Mouse (Mus musculus): ENCODE results near the gene Npw. TPM values are rescaled to one million over a fixed set of nuclear protein-coding genes. Genes with fewer than 3 reads are reported as not detected.

The Npw gene
- total and polyA plus RNA-seq, 2 experiments from 2014 or later = 0.64 TPM; not detected in 1

DNA sequence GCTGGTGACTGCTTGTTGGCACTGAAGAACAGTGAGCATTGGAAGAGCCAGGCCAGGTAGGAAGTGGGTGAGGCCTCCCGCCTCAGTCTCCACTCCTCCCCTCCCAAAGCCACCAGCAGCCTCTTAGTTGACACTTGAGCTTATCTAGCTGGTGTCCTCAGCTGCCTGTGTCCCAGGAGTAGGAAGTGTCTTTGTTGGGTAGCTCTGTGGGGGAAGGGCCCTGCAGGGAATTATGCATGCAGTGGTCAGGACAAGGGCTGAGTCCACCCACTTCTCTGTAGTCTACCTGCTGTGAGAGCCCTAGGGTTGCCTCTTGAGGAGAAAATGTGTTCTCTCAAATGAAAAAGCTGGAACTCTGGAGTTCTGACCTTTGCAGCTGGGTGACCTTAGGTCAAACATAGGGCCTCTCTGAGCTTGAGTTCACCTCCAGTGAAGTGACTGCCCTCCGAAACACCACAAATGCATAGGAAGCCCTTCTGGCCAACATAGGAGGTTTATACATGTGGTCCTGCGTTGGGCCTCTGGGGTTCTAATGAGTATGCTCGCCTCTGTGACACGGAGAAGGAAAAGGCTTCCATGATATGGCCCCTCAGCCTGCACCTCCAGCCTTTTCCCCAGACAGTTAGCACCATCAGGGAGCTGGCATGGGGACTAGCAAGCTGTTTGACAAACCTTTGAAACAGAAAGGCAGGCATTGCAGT lies 21.3 kb downstream of the Npw start:
- H3K27me3 ChIP-seq (ENCODE audit: insufficient read depth, low read length) = no peaks in the 10 kb centered on the region
- ATAC-seq (no peak), DNase-seq (no peak)
- no peaks in the 10 kb centered on the region for H3K9me3 ChIP-seq (ENCODE audit: low read length)
- TF ChIP-seq CTCF (IDR thresholded peaks at IDR 0.05; ENCODE audit: low read depth) = no peak
- peaks cover 19% of the 10 kb centered on the region for H3K36me3 ChIP-seq (ENCODE audit: insufficient read depth)
- H3K9ac ChIP-seq = no peak overlapping the region
- H3K27ac ChIP-seq (ENCODE audit: low read depth, low read length) = no peak overlapping the region
- WGBS = 71% methylated on average over 5 of the region's 5 CpGs
- H3K4me3 ChIP-seq (ENCODE audit: low read depth, low read length) = no peak overlapping the region
- peaks cover 5% of the 10 kb centered on the region; the same call in 1 of the 2 replicates for H3K4me1 ChIP-seq (ENCODE audit: insufficient read depth)
- no peak overlapping the region for H3K4me2 ChIP-seq (ENCODE audit: low read depth)

DNA sequence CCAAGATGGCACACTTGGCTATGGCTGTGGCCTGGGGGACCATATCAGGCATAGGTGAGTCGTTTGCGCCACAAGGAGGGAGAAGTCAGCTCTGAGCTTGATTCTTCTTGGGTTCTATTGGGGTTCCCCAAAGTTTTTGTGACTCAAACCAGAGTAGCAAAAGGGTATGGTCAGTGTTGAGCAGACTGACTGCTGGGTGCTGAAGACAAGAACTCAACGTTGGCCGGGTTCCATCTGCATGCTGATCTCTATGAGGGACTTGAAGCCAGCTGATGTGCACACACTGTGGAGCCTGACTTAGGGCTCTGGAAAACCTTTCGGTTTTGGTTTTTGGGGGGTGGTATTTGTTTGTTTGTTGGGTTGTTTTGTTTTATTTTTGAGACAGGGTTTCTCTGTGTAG lies 22.6 kb downstream of the Npw start:
- Histone ChIP-seq H3K36me3 (ENCODE audit: insufficient read depth) (peaks cover 23% of the 10 kb centered on the region), H3K9ac (no peak overlapping the region), H3K4me3 (ENCODE audit: low read depth, low read length) (no peak overlapping the region), H3K4me1 (ENCODE audit: insufficient read depth) (peaks cover 9% of the 10 kb centered on the region; the same call in 1 of the 2 replicates), H3K27ac (ENCODE audit: low read depth, low read length) (no peak overlapping the region), H3K9me3 (ENCODE audit: low read length) (no peaks in the 10 kb centered on the region), H3K4me2 (ENCODE audit: low read depth) (no peak overlapping the region), H3K27me3 (ENCODE audit: insufficient read depth, low read length) (no peaks in the 10 kb centered on the region)
- WGBS = 95% methylated on average over 5 of the region's 5 CpGs
- no peak for TF ChIP-seq CTCF (IDR thresholded peaks at IDR 0.05; ENCODE audit: low read depth)
- ATAC-seq = no peak
- no peak for DNase-seq

DNA sequence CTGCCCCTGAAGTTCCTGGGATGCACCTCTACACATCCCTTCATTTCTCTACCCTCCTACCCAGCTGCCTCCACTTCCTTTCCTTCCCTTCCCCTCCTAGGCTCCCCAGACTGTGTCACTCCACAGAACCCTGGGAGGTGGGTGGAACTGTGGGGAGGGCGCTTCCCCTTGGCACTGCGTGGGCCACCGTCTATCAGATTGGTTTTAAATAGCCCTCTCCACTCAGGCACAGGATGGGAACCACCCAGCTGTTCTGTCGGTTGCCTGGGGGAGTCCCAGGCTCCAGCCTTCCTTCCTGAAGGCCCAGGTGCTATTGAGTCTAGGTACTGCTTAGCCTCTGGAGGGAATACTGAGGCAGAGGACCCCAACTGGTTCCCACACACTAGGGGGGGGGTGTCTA lies 23.2 kb downstream of the Npw start:
- peaks cover 9% of the 10 kb centered on the region; the same call in 1 of the 2 replicates for H3K4me1 ChIP-seq (ENCODE audit: insufficient read depth)
- no peak overlapping the region for H3K4me2 ChIP-seq (ENCODE audit: low read depth)
- no peaks in the 10 kb centered on the region for H3K9me3 ChIP-seq (ENCODE audit: low read length)
- H3K27me3 ChIP-seq (ENCODE audit: insufficient read depth, low read length) = no peaks in the 10 kb centered on the region
- H3K27ac ChIP-seq (ENCODE audit: low read depth, low read length) = no peak overlapping the region
- ATAC-seq (no peak), DNase-seq (no peak)
- WGBS = 90% methylated on average over 4 of the region's 4 CpGs
- no peak overlapping the region for H3K9ac ChIP-seq
- peaks cover 26% of the 10 kb centered on the region for H3K36me3 ChIP-seq (ENCODE audit: insufficient read depth)
- no peak overlapping the region for H3K4me3 ChIP-seq (ENCODE audit: low read depth, low read length)
- TF ChIP-seq CTCF (IDR thresholded peaks at IDR 0.05; ENCODE audit: low read depth) = no peak

DNA sequence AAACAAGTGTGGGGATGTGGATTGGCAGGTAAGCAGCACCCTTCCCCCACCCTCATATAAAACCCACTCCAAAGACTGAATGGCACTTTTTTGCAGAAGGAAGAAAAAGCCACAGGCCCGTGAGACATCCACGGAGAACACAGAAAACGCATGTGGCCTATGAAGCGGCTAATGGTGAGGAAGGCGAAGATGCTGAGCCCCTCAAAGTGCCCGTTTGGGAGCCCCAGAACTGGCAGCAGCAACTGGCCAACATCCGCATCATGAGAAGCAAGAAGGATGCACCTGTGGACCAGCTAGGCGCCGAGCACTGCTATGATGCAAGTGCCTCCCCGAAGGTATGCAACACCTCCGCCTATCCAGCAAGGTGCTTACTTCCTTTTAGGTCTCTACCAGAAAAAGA lies 24.4 kb downstream of the Npw start:
- H3K27ac ChIP-seq (ENCODE audit: low read depth, low read length) = no peak overlapping the region

DNA sequence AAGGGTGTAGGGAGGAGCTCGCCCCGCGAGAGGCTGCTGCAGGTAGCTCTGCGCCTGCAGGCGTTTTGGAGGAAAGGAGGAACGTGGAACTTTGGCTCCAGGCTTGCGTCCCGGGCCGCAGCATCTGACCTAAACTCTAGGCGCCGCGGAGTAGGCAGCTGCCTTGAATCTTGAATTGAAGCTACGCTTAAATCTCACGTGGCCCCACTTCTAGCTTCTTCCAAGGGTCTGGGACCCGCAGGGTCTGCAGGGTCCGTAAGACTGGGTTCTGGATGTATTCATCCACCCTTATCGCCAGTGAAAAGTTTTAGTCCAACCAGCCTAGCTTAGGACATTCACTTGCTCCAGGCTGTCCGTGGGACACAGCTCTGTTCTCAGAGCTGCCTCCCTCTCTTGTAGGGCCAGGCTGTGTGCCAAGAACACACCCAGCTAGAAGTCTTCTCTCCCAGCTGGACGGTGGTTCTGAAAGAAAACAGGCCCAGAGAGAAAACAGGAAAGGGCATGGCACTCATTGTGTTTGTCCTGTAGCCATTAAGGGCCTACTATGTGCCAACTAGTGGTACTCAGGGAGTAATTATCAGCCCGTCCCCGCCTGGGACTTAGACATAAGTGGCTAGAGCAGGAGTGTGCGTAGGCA lies 25.3 kb downstream of the Npw start:
- peak; percentile 14 for ATAC-seq

More for the DNA sequence above, 24.4 kb downstream of the Npw start:
- H3K4me1 ChIP-seq (ENCODE audit: insufficient read depth) = peaks cover 9% of the 10 kb centered on the region; the same call in 1 of the 2 replicates
- H3K4me2 ChIP-seq (ENCODE audit: low read depth) = no peak overlapping the region
- WGBS = 95% methylated on average over 11 of the region's 11 CpGs
- no peaks in the 10 kb centered on the region for H3K9me3 ChIP-seq (ENCODE audit: low read length)
- no peak for TF ChIP-seq CTCF (IDR thresholded peaks at IDR 0.05; ENCODE audit: low read depth)
- no peak overlapping the region for H3K4me3 ChIP-seq (ENCODE audit: low read depth, low read length)
- ATAC-seq (no peak), DNase-seq (no peak)
- no peak overlapping the region for H3K9ac ChIP-seq
- H3K36me3 ChIP-seq (ENCODE audit: insufficient read depth) = peaks cover 31% of the 10 kb centered on the region
- H3K27me3 ChIP-seq (ENCODE audit: insufficient read depth, low read length) = no peaks in the 10 kb centered on the region

DNA sequence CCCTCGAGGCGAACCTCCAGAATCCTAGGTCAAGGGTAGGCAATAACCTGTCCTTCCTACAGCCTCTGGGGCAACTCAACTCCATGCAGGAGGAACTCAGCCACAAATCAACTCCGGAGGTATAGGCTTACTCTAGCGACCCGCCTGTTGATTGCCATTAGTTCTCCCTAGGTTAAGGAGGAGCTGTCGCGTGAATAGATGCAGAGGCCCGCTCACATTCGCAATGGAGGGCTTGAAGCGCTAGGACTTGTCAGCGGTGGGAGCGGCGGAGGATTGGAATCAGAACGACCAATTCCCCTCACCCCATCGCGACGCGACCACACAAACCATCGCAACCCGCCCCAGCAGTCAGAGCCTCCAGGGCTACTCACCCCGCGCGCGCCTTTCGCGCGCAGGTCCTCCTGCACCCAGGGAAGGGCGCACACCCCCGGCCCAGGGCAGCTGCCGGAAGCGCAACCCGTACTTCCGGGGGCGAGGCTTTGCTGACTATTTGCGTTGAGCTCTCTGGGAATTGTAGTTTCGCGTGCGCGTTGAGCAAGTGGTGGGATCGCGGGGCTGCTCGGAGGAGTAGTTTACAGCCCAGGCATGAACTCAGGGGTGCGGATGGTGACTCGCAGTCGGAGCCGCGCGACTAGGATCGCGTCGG lies 26.0 kb downstream of the Npw start, which contains the start of the genes Tsc2 and Nthl1:
Gene Tsc2, minus strand, starts transcription at position 464 of the 646 bp plus-strand sequence.
Gene Nthl1, plus strand, starts transcription at position 514 of the 646 bp plus-strand sequence.
- WGBS = 2% methylated on average over 51 of the region's 51 CpGs
- Histone ChIP-seq H3K9ac (peak within 1 kb of the TSS; percentile 62), H3K27me3 (ENCODE audit: insufficient read depth, low read length) (no peaks in the 10 kb centered on the region), H3K4me3 (ENCODE audit: low read depth, low read length) (peak within 1 kb of the TSS; percentile 65), H3K4me2 (ENCODE audit: low read depth) (peak within 1 kb of the TSS; percentile 86), H3K9me3 (ENCODE audit: low read length) (no peaks in the 10 kb centered on the region), H3K27ac (ENCODE audit: low read depth, low read length) (peak within 1 kb of the TSS; percentile 71), H3K4me1 (ENCODE audit: insufficient read depth) (peaks cover 9% of the 10 kb centered on the region; the same call in 1 of the 2 replicates), H3K36me3 (ENCODE audit: insufficient read depth) (peaks cover 37% of the 10 kb centered on the region)
- ATAC-seq = peak; percentile 97
- peak; percentile 89 for DNase-seq
- no peak for TF ChIP-seq CTCF (IDR thresholded peaks at IDR 0.05; ENCODE audit: low read depth)

More for the DNA sequence above, 25.3 kb downstream of the Npw start:
- peak overlapping the region; percentile 65 for H3K4me3 ChIP-seq (ENCODE audit: low read depth, low read length)
- peaks cover 9% of the 10 kb centered on the region; the same call in 1 of the 2 replicates for H3K4me1 ChIP-seq (ENCODE audit: insufficient read depth)
- no peaks in the 10 kb centered on the region for H3K27me3 ChIP-seq (ENCODE audit: insufficient read depth, low read length)
- peaks cover 31% of the 10 kb centered on the region for H3K36me3 ChIP-seq (ENCODE audit: insufficient read depth)
- WGBS = 8% methylated on average over 22 of the region's 22 CpGs
- no peaks in the 10 kb centered on the region for H3K9me3 ChIP-seq (ENCODE audit: low read length)
- peak overlapping the region; percentile 71 for H3K27ac ChIP-seq (ENCODE audit: low read depth, low read length)
- peak overlapping the region; percentile 62 for H3K9ac ChIP-seq
- H3K4me2 ChIP-seq (ENCODE audit: low read depth) = peak overlapping the region; percentile 86
- DNase-seq = peak; percentile 21
- no peak for TF ChIP-seq CTCF (IDR thresholded peaks at IDR 0.05; ENCODE audit: low read depth)

Measured in forebrain, postnatal 0 days (tissue).